Mouse (Mus musculus) activated CD4-positive, CD25-positive, alpha-beta regulatory T cell, adult 9 weeks (primary cell): ENCODE data around the gene Gm21904. TPM values are rescaled to one million over a fixed set of nuclear protein-coding genes. Genes with fewer than 3 reads are reported as not detected.

Experiments used
- polyA plus RNA-seq: library from polyadenylated mRNA; unstranded; fragments of 100-300 nt; shearing (Covaris generic); gene quantifications from one replicate; pipeline ENCODE4 v1.2.1, GENCODE M21; 2017

The Gm21904 gene
- polyA plus RNA-seq, result not detected

DNA sequence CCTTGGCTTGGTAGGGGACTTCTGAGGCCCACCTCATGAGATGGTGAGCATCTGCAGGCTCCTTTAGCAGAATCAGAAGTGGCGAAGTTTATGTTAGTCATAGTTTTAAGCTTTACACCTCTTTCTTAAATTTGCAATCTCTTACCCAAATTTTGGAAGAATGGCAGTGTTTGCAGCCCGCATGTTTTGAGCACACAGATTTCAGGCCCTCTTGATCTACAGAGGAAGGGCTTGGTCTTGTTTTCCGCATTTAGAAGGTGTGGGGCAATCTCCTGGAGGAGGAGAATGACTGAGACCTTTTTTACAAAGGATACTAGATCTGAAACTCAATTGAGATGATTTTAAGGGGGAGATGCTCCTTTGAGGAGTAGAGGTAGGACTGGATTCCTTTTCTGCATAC lies at the start of gene Gm21904:
Gene Gm21904 (minus strand): TSS at position 101 of the 400 bp plus-strand sequence.

DNA sequence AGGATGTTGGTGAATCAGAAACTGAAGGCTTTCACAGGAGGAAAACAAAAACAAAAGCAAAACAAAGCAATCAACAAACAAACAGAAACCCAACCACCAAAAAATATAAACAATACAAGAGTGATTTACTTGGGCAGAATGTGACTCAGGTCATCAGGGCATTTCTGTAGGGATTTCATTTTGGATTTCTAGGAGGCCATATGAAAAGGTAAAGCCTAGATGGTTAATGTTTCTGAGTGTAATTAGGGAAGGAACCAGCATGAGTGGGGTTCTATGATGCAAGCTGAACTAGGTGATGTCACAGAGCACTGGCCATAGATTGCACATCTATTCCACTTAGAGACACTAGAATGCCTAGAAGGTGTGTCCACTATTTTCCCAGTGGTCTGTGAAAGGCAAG lies 28.4 kb upstream of the Gm21904 start, which contains the start of the genes Gm20772 and Gm20831:
Gene Gm20772 (plus strand): TSS at position 301 of the 400 bp plus-strand sequence.
Gene Gm20831 (plus strand): TSS at position 301 of the 400 bp plus-strand sequence.

Other genes with a start within 250 kb of the Gm21904 start
- gene Gm20772, start 28.5 kb upstream of the Gm21904 start, polyA plus RNA-seq, result not detected
- gene Gm20831, start 28.5 kb upstream of the Gm21904 start, polyA plus RNA-seq, result not detected
- gene Srsy, start 91.1 kb upstream of the Gm21904 start, polyA plus RNA-seq, result not detected
- gene Gm21764, start 215.5 kb upstream of the Gm21904 start, polyA plus RNA-seq, result not detected
- not detected for gene Ssty1, start 242.8 kb upstream of the Gm21904 start, polyA plus RNA-seq